Mouse (Mus musculus) liver, embryonic 16.5 days (tissue): ENCODE results near the gene Fam217b. TPM values are rescaled to one million over a fixed set of nuclear protein-coding genes. Genes with fewer than 3 reads are reported as not detected.

Source experiments
- ATAC-seq: fragments of 200-750 bp; cut with Nextera tagmentation; 2 replicates; pipeline ENCODE4 v1.8.0; 2017; ENCODE audit warnings: low read depth, mild to moderate bottlenecking, moderate number of reproducible peaks, moderate library complexity
- H3K27ac ChIP-seq: fragments of 300-500 bp; sonication (generic); 2 replicates; pipeline ENCODE4 v1.5.1; 2014; ENCODE audit warnings: mild to moderate bottlenecking, low read length
- H3K27me3 ChIP-seq: fragments of 300-500 bp; sonication (generic); 2 replicates; pipeline ENCODE4 v1.6.1; 2014; ENCODE audit warnings: low read depth, low read length, mixed read lengths; ENCODE audit not compliant: control insufficient read depth, insufficient read depth
- H3K36me3 ChIP-seq: fragments of 300-500 bp; sonication (generic); 2 replicates; pipeline ENCODE4 v1.6.1; 2014; ENCODE audit warnings: mild to moderate bottlenecking; ENCODE audit not compliant: control insufficient read depth, insufficient read depth
- H3K4me1 ChIP-seq: fragments of 300-500 bp; sonication (generic); 2 replicates; pipeline ENCODE4 v1.6.1; 2014; ENCODE audit warnings: low read depth, low read length, mixed read lengths; ENCODE audit not compliant: control insufficient read depth
- H3K4me2 ChIP-seq: fragments of 300-500 bp; sonication (generic); 2 replicates; pipeline ENCODE4 v1.6.1; 2014; ENCODE audit warnings: low read depth, low read length, mixed read lengths
- H3K4me3 ChIP-seq: fragments of 300-500 bp; sonication (generic); 2 replicates; pipeline ENCODE4 v1.5.1; 2014; ENCODE audit warnings: low read depth, mild to moderate bottlenecking, low read length
- H3K9ac ChIP-seq: fragments of 300-500 bp; sonication (generic); 2 replicates; pipeline ENCODE4 v1.6.1; 2014; ENCODE audit warnings: low read depth, low read length
- H3K9me3 ChIP-seq: fragments of 300-500 bp; sonication (generic); replicated peaks from 2 replicates; pipeline ENCODE4 v1.6.1; 2016; ENCODE audit warnings: low read length; ENCODE audit not compliant: control insufficient read depth
- WGBS: fragments of 180-500 bp; shearing (Covaris S2); extraction: QIAGEN DNeasy Blood & Tissue Kit; methylation state at CpG from one replicate; pipeline ENCODE4 v1.1.7; 2014; ENCODE audit not compliant: insufficient replicate concordance; 5-methylcytosine and 5-hydroxymethylcytosine counted together
- polyA plus RNA-seq: library from polyadenylated mRNA; unstranded; fragments of >200 nt; fragmentation: Nextera tagmentation; extraction: Ambion mirVana; gene quantifications from 2 replicates; pipeline ENCODE4 v1.2.1, GENCODE M21; 2015

Fam217b gene
- polyA plus RNA-seq, 1 experiment from 2014 or later = 0.89 TPM

GRCm38 (mm10) chr2:178454664-178455516, 40.6 kb downstream of the Fam217b start:
- Histone ChIP-seq H3K27ac (no peak overlapping the region), H3K9me3 (no peaks in the 10 kb centered on the region), H3K4me3 (no peak overlapping the region), H3K36me3 (no peaks in the 10 kb centered on the region), H3K9ac (no peak overlapping the region), H3K4me1 (no peaks in the 10 kb centered on the region), H3K4me2 (no peak overlapping the region), H3K27me3 (no peaks in the 10 kb centered on the region)
- WGBS = 31% methylated on average over 17 of the region's 17 CpGs
- ATAC-seq = no peak

GRCm38 (mm10) chr2:178457414-178457813, 43.1 kb downstream of the Fam217b start:
- Histone ChIP-seq H3K4me2 (no peak overlapping the region), H3K27me3 (no peaks in the 10 kb centered on the region), H3K36me3 (no peaks in the 10 kb centered on the region), H3K4me1 (no peaks in the 10 kb centered on the region), H3K9me3 (no peaks in the 10 kb centered on the region), H3K4me3 (no peak overlapping the region), H3K9ac (no peak overlapping the region), H3K27ac (no peak overlapping the region)
- 62% methylated on average over 6 of the region's 6 CpGs for WGBS
- no peak for ATAC-seq

DNA sequence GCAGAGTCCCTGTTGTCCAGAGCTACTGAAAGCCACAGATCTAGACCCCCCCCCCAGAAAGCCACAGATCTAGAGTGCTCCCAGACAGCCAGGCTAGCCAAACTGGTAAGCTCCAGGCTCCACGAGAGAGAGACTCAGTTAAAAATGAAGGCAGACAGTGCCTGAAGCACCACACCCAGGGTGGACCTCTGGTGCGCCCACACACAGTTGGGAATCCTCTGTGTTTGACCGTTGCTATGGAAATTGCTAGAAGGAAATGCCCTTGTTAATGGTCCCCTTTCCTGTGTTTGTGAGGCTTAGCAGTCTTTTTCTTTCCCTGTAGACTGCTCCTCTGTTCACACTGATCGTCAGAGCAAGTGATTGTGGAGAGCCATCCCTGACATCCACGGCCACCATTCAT, 46.0 kb downstream of the Fam217b start:
- H3K27me3 ChIP-seq = no peaks in the 10 kb centered on the region
- no peaks in the 10 kb centered on the region for H3K4me1 ChIP-seq
- H3K36me3 ChIP-seq = no peaks in the 10 kb centered on the region
- H3K27ac ChIP-seq = no peak overlapping the region
- H3K4me2 ChIP-seq = no peak overlapping the region
- WGBS = 44% methylated on average over 5 of the region's 5 CpGs
- ATAC-seq = no peak
- H3K4me3 ChIP-seq = no peak overlapping the region
- H3K9ac ChIP-seq = no peak overlapping the region
- H3K9me3 ChIP-seq = 0 out of 2 replicates have a peak, but pooled peaks cover 2% of the 10 kb centered on the region

- Histone ChIP-seq H3K4me2 (peak overlapping the region; percentile 20; the same call in 1 of the 2 replicates), H3K4me1 (no peaks in the 10 kb centered on the region; the same call in 1 of the 2 replicates), H3K9ac (no peak overlapping the region), H3K4me3 (no peak overlapping the region), H3K27ac (no peak overlapping the region), H3K36me3 (no peaks in the 10 kb centered on the region), H3K27me3 (no peaks in the 10 kb centered on the region), H3K9me3 (no peaks in the 10 kb centered on the region; the same call in 1 of the 2 replicates)
- 58% methylated on average over 17 of the region's 17 CpGs for WGBS
- ATAC-seq = peak; percentile 71
Observed at GRCm38 (mm10) chr2:178471546-178472480, 57.5 kb downstream of the Fam217b start.

DNA sequence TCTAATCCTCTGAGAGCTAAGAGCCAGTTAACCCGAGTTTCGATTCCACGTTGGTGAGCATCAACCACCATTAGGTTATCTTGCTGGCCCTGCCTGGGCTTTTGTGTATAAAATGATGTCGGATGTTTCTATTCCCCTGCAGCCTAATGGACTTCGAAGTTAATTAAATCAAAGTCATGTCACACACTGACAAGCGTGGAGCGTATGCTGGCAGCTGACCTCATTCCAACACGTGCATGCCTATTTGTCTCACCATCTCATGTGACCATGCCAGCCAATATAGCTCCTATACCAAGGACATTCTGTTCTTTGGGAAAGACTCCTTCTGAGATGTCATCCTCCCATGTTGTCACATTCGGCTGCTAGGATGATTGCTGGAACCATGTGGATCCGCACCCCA, 59.6 kb downstream of the Fam217b start:
- ATAC-seq = no peak
- no peaks in the 10 kb centered on the region; the same call in 1 of the 2 replicates for H3K4me1 ChIP-seq
- WGBS = 64% methylated on average over 10 of the region's 10 CpGs
- H3K4me2 ChIP-seq = no peak overlapping the region
- no peak overlapping the region for H3K27ac ChIP-seq
- H3K9ac ChIP-seq = no peak overlapping the region
- no peak overlapping the region for H3K4me3 ChIP-seq
- H3K27me3 ChIP-seq = no peaks in the 10 kb centered on the region
- H3K36me3 ChIP-seq = no peaks in the 10 kb centered on the region
- H3K9me3 ChIP-seq = no peaks in the 10 kb centered on the region

Other genes with a start within 250 kb of the Fam217b start
- 0.02 TPM in 1 of 2 replicates, not detected in the other for gene Sycp2, start 6.8 kb upstream of the Fam217b start, polyA plus RNA-seq
- gene Ppp1r3d, start 52 bp upstream of the Fam217b start, polyA plus RNA-seq = 0.74 and 0.92 TPM in 2 replicates
- gene Cdh26, start 16.0 kb downstream of the Fam217b start, polyA plus RNA-seq = 0.13 and 0.14 TPM in 2 replicates